Mouse (Mus musculus) spleen, adult 18-20 months (tissue): ENCODE measurements around the gene Rap1gap2.

Experiments
- DNase-seq, 2 experiments: peaks; one replicate each; pipeline ENCODE4 v3.0.0; 2022; ENCODE audit warnings: mixed read lengths in 2 of 2

The Rap1gap2 gene

GRCm38 (mm10) chr11:74534380-74534779 lies 76.3 kb downstream of the Rap1gap2 start:
- DNase-seq: no peak

DNA sequence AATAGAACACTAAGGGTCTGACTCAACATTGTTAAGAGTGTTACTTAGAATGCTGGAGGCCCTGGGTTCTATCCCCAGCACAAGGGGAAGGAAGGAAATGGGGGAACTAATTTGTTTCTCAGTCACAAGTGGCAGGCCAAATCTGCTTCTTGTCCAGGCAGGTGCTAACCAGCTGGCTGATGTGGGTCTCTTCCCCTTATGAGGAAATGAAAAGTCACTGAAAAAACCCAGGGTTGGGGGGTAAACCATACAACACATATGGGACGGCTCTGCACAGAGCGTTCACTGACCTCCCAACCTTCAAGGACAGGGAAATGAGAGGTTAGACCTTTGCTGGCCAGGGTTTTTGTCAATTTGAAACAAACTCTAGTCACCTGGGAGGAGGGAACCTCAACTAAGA lies 77.7 kb downstream of the Rap1gap2 start:
- DNase-seq: no peak

DNA sequence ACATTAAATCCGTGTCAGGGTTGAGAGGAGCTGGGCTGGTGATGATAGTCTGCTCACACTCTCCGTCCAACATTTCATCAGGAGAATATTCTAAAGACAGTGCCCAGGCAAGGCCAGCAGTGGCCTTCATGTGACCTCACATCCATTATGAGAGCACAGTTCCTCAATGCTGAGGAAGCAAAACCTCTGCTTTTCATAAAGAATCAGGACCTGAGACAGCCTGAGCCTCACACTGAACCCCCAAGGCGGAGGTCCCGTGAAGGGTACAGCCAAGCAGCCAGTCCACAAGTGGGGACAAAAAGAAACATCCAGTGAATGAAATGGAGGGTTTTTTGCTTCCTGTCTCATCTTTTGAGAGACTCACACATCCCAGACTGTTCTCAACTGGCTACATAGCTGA lies 78.3 kb downstream of the Rap1gap2 start:
- DNase-seq: no peak

GRCm38 (mm10) chr11:74531725-74532124 lies 79.0 kb downstream of the Rap1gap2 start:
- no peak for DNase-seq

DNA sequence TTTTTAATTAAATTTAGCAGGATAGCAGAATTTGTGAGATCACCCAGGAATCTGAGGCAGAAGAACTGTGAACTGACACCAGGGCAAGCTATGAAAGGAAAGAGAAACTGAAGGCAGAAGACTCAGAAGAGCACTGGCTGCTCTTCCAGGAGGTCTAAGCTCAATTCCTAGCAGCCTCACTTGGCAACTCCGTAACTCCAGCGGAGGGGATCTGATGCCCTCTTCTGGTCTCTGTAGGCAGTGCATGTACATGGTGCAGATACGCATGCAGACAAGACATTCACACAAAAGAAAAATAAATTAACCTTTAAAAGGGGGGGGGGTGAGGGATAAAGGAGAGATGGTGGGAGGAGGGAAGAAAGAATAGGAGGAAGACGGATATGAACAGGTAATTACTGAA lies 80.9 kb downstream of the Rap1gap2 start:
- DNase-seq: no peak

DNA sequence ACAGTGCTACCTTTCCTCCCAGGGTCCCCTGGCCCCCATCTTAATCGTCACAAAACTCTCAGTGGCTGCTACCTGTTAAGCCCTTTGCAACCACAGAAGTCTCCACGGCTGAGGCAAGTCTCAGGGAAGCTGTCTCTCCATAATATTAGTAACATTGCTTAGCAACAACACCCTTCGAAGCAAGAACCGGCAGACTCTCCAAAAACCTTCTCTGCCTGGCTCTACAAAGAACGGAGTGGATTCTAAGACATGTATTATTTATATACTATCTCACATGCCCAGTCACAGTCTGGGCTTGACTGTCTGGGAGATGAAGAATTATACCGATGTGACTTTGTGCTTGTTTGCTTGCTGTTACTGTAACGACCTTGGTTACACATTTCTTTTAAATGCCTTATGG lies 83.2 kb downstream of the Rap1gap2 start:
- no peak for DNase-seq

DNA sequence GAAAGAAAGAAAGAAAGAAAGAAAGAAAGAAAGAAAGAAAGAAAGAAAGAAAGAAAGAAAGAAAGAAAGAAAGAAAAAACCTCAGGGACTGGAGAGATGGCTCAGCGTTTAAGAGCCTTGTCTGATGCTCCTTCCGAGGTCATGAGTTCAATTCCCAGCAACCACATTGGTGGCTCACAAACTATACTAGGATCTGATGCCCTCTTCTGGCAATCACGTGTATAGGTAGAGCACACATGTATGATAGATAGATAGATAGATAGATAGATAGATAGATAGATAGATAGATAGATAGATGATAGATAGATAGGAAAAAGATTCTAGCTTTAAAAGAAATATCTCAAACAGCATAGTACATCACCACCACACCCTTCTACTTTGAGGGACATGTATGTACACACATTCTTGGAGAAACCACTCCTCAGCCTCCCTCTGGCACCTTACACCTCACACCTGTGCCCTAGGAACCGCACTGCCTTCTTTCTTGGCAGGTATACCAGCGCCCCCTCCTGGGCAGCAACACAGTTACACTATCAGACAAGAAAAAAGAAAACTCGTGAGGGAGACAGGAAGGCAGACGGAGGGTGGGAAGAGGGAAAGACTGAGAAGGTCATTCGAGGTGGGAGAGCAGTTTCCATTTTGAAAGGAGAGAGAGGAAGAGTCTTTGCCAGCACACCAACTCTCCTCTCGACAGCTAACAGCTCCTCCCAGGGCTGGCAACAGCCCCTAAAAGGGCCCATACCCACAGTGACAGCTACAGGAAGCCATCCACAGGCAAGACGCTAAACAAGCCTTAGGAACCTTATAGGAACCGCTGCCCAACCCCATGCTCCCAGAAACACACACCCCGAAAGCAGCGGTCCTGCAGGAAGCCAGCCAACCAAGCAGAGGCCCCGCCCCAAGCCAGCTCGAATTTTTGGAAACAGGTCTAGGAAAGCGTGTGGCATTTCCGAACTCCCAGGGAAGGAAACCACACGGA lies 84.2 kb downstream of the Rap1gap2 start:
- DNase-seq: peak in 1 of 2 experiments; percentile 29

DNA sequence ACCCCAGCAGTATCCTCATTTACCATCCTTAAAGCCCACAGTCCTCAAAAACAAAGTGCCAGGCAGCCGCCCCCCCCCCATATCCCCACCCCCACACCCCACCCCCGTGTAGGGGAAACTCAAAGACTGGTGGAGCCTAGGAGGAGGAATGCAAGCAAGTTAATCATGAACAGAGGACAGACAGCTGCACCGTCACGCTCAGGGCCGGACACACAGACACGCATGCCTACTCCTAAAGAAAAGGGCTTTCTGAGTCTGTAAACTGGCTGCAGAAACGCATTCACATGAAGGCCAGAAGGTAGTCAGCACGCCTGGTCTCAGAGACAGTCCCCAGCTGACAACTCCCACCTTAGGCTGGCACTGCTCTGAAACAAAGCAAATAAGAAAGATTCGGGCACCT lies 85.1 kb downstream of the Rap1gap2 start:
- no peak for DNase-seq

DNA sequence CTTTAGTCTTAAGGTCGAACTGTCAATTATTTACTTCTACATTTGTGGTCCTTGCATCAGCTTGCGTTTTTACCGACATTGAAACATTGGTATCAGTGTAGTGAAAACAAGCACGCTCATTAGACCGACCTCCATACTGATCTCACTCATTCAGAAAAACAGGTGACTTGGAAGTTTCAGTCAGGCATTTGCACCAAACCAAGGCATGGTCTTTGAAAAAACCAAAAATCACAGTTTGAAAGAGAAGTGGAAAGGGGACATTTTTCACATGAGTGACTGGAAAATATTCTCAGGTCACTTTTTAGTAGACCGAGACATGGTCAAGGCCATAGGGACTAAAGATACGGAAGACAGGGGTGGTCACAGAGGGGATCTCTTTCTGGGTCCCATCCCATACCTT lies 85.5 kb downstream of the Rap1gap2 start:
- DNase-seq: no peak

DNA sequence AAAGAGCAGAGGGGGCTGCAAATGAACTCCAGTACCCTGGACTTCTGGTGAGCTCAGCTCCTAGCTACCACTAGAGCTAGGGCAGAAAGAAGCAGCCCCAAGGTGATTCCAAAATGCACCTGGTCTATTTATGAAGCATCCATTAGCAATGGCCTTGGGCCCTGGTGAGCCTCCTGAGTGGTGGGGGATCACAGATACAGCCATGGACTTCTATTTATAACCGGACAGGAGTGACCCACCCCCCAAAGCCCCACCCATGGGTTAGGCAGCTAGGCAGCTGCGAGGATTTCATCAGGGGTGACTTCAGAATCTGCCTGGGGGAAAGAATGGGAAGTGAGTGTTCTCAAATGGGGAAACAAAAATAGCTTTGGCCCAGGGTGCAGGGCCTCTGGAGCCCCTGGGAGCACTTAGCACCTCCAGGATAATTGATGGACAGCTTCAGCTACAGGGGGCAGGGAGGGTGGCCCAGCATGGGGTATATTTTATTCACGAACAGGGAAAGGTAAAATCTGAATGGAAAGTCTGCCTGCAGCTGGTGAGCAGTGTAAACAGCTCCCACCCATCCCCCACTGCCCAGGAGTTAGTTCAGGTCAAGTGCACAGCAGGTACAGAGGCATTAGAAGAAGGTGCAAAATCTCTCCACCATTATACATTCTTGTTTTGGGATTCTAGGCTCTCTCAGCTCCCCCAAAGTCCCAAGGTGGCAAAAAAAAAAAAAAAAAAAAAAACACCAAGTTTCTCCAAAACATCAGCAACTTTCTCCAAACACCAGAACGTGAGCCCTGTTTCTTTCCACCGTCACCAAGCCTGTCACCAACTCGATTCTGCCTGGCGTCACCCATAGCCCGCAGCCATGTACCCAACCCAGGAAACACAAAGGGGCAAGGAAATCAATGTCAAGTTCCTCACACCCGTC lies 86.4 kb downstream of the Rap1gap2 start:
- DNase-seq: no peak

GRCm38 (mm10) chr11:74523210-74523951 lies 87.3 kb downstream of the Rap1gap2 start:
- DNase-seq: no peak

DNA sequence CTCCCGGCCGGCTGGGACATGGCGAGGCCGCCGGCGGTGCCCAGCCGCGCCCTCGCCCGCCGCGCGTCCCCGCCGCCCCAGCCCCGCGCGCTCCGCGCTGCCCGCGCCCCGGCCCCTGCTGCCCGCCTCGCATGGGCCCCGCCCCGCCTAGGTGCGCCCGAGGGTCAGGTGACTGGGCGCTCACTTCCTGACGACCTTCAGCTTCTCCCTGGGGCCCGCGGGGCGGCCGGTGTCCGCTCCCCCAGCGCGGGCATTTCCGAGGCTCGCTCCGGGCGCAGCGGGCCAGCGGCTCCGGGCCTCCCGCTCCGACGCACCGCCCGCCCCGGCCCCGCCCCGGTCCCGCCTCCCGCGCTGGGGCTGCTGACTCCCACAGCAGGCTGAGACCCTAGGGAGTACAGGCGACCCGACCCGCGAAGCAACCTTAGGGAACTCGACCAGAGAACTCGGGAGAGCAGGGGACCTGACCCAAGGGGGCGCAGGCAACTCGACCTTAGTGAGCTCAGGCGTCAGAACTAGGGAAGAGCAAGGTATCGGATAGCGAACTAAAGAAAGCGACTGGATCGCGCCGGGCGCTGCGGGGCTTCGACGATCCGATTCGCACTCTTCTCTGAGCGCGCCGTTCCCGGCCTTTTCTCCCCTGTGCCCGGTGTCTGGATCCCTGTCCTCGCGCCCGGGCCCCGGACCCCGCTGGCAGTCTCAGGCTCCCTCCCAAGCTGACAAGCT lies 88.1 kb downstream of the Rap1gap2 start:
- peak; percentile 32 to 51 for DNase-seq

DNA sequence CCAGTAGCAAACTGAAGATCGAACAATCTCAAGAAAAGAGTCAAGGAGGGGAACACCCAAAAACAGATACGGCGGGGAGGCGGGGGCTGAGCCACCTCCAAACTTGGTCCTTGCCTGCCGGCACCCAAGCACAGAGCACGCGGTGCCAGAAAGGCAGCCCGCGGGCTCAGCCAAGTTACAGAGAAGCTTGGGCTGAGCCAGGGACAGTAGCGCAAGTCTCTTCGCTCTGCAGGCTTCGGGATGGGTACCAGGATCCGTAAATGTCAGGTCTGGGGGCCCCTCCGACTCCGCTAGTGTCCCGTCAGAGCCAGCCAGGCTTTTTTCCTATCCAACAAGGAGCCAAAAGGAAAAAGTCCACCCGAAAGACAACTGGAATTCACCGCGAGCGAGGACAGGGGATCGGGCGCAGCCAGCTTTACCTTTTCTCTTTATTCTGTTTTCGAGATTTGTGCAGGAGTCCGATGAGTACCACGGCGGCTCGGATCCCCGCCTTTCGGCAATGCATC lies 88.7 kb downstream of the Rap1gap2 start:
- no peak for DNase-seq

- DNase-seq: no peak
Measured at GRCm38 (mm10) chr11:74520201-74520600, 90.5 kb downstream of the Rap1gap2 start.

DNA sequence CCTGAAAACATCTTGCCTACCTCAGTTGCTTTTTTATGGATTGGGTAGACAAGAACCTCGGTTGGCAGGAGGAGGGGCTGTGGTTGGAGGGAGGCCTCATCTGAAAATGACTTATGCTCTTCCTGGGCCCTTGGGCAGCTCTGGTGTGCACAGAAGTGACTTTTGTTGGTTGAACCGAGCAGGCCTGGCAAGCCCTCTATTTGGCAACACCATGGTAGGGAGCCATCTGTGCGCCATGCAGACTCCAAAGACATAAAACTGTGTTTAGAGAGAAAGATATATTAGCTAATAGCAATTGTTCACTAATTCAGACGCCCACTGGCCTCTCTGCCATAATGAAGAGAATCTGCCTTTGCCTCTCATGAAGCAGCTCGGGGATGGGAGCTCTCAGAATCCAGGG lies 94.6 kb downstream of the Rap1gap2 start:
- DNase-seq: no peak

- DNase-seq: no peak
Measured at GRCm38 (mm10) chr11:74515046-74515445, 95.7 kb downstream of the Rap1gap2 start.

- DNase-seq: no peak
Measured at GRCm38 (mm10) chr11:74512595-74512994, 98.1 kb downstream of the Rap1gap2 start.

GRCm38 (mm10) chr11:74506275-74506674 lies 104.4 kb downstream of the Rap1gap2 start:
- DNase-seq: no peak

DNA sequence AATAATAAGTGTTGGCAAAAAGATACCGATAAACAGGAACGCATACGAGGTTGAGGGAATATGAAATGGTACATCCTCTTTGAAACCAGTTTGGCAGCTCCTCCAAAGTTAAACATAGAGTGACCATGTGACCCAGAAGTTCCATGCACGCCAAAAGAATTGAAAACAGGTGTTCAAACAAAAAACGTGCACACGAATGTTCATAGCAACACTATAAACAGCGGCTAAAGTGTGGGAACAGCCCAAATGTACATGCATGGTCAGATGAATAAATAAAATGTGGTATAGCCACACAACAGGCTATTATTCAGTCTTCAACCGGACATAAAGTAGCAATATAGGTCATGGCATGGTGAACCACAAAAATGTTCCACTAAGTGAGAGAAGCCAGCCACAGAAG lies 108.2 kb downstream of the Rap1gap2 start:
- DNase-seq: no peak

GRCm38 (mm10) chr11:74501989-74502388 lies 108.7 kb downstream of the Rap1gap2 start:
- no peak for DNase-seq

DNA sequence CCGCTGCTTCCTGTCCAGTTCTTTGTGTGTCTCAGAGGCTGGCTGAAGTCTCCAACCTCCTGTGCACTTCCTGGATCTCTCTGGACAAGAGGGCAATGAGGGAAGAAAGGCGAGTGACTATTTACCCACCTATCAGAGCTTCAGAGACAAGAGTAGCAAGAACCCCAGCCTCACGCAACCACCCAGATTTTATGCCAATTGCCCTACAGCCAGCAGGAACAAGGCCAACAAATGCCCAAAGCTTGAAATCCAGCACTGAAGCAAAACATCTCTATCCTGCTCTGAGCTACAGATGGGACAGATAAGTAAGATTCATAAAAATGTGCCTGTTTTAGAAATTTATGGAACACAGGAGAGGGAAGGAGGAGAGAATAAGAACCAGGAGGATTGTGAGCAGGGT lies 109.7 kb downstream of the Rap1gap2 start:
- DNase-seq: no peak
